Mouse (Mus musculus) spleen, postnatal 14 days (tissue): ENCODE data around the gene Galnt12.
"Not testable (repeated sequence)": the region's sequence is repeated elsewhere in the genome, so short reads cannot be mapped to it uniquely, and the experiment has no call there.

Experiments used
- DNase-seq, 2 experiments: peaks; one replicate each; pipeline ENCODE4 v3.0.0; 2021 to 2022; ENCODE audit warnings: low spot score in 2 of 2

Gene Galnt12

DNA sequence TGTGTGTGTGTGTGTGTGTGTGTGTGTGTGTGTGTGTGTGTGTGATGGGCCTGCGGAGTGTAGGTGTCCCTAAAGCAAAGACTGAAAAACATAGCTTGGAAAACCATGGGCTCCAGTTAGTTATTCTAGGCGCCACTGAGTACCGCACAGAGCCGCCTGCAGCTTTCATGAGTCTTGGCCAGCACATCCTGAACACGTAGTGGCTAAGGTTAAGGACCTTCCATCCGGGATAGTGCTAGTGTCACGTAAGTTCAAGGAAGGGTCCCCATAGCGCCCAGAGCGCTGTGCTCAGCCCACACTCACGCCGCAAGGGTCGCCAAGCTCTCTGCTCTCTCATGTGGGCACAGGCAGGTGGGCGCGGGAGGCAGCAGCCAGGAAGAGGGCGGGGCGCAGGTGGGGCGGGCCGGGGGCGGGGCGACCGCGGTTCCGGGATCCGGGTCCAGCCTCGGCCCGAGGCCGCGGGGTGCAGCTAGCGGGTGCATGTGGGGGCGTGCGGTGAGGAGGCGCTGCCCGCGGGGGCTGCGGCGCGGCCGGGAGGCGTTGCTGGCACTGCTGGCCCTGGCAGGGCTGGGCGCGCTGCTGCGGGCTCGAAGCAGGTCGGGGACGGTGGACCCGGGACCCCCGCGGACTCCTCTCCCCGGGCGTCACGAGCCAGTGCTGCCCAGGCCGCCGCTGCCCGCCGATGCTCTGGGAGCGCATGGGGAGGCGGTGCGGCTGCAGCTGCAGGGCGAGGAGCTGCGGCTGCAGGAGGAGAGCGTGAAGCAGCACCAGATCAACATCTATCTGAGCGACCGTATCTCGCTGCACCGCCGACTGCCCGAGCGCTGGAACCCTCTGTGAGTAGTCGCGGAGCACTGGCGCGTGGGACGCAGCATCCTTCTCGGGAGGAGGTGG lies at the start of gene Galnt12:
Gene Galnt12 (plus strand): TSS at position 417 of the 894 bp plus-strand sequence.
- peak in 1 of 2 experiments; percentile 13 for DNase-seq

DNA sequence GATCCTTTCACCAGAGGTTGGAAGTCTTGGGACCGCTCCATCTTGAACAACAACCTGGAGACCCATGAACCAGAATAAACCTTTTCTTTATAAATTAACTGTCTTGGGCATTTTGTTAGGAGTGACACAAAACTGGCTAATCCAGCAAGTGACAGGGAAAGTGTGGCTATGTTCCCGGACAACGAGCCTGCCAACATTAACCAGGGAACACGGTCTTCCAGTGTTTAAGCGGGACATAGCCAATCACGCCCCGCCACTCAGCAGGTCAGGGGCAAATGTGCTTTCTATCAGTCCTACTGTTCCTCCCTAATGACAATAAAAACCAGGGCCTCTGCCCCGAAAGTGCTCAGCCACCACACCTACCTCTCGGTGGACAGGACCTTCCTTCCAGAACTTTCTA lies 47.8 kb upstream of the Galnt12 start:
- DNase-seq = no peak

- DNase-seq = no peak
Observed at GRCm38 (mm10) chr4:47046974-47047373, 44.7 kb upstream of the Galnt12 start.

GRCm38 (mm10) chr4:47047765-47048164 lies 43.9 kb upstream of the Galnt12 start:
- DNase-seq = peak in 1 of 2 experiments; percentile 5

DNA sequence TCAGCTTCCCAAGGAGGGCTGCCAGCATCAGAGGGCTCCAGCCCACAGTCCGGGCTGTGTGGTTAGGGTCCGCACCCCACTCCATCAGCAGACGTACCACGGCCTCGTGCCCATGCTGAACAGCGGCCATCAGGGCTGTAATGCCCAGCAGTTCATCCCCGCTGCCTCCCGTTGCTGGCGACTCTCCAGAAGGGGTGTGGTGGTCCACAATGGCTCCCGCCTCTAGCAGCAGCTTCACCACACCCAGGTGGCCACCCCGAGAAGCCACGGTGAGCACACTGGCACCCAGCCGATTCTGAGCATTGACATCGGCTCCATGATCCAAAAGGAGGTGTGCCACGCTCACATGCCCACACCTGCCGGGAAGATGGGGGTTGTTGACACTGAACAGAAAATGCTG lies 42.5 kb upstream of the Galnt12 start:
- peak in 1 of 2 experiments; percentile 5 for DNase-seq

GRCm38 (mm10) chr4:47050167-47050566 lies 41.5 kb upstream of the Galnt12 start:
- peak; percentile 41 to 72 for DNase-seq

GRCm38 (mm10) chr4:47050642-47051381 lies 40.9 kb upstream of the Galnt12 start:
- DNase-seq = peak in 1 of 2 experiments; percentile 5

GRCm38 (mm10) chr4:47051905-47052304 lies 39.8 kb upstream of the Galnt12 start:
- peak in 1 of 2 experiments; percentile 3 for DNase-seq

- not testable (repeated sequence) for DNase-seq
Observed at GRCm38 (mm10) chr4:47055170-47055569, 36.5 kb upstream of the Galnt12 start.

DNA sequence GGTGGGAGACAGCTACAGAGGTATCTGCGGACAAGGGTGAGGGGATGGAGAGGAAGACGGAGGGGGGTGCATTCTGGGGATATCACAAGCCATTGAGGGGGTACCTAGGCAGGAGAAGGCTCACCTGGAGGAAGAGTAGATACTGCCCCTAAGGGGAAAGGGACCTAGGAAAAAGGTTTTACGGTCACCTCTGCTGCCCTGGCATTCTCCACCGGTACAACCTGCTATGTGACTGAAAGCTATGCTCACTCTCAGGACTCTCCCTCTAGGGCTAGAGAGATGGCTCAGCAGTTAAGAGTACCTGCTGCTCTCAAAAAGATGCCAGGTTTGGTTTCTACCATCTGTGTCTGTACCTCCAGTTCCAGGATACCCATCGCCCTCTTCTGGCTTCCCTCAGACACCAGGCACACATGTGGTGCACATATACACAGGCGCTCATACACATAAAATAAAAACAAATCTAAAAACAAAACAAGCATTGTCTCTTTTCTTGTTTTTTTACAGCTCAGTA lies 36.1 kb upstream of the Galnt12 start:
- DNase-seq = no peak

- DNase-seq = no peak
Observed at GRCm38 (mm10) chr4:47056791-47057509, 34.8 kb upstream of the Galnt12 start, which contains the start of gene Anks6. Gene Anks6, minus strand, starts transcription at chr4:47057427.

GRCm38 (mm10) chr4:47057510-47058325 lies 34.0 kb upstream of the Galnt12 start:
- DNase-seq = no peak

GRCm38 (mm10) chr4:47060900-47061299 lies 30.8 kb upstream of the Galnt12 start:
- DNase-seq = no peak

DNA sequence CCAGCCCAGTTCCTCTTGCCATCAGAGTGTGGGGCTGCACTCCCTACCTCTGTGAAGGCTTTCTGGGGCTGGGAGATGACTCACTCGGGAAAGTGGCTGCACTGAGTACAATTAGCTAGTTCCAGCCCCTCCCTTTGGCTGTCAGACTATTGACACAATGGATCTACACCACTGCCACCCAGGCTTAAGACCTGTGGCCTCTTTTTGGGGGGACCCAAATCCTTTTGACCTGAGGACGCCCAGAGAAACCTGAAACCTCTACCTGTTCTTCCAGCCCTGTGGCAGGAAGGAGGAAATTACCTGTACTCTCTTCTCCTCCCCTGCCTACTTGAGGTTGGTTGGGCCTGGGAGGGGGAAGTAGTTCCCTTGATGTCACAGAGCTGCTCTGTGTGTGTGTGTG lies 16.7 kb upstream of the Galnt12 start:
- DNase-seq = no peak

DNA sequence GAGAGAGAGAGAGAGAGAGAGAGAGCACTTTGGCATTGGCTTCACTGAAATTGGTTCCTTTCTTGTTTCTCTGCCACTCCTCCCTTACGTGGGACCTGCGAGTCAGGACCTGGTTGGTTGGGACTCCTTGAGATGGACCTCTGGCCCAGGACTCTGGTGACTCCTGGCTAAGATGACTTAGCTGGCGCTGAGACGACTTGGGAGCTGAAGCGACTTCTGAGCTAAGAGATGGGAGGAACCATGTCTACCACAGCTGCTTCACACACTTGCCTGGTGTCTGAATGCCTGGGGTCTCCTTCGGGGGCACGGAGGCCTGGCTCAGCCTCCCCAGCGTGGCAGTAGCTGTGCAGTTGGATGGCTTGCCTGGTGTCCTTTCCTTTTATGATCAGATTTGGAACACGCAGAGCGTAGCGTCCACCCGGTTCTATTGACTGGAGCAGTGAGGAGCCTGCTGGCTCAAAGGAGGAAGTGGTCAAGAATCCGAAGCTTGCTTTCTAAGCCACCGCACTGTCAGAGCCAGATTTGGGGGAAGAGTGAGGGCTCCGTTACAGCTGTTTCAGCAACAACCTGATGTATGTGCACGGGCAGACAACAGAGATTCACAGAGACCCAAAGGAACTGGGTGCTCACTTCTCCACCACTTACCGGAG lies 11.6 kb upstream of the Galnt12 start:
- no peak for DNase-seq

DNA sequence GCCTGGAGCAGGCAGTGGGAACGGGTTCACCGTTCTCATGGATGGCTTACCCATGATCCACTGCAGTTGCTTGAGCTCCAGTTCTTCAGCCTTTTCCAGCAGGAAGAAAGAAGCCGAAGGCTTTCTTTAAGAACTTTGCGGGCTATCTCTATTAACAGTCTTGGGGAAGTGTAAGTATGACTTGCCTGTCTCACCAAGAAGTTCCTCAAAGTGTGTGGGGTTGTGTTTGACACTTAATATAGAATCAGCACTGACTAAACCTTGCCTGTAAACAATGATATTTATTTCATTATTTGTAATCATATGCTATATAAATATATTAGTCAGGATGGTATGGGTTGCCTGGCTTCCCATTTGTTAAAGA lies 11.1 kb upstream of the Galnt12 start:
- DNase-seq = no peak

DNA sequence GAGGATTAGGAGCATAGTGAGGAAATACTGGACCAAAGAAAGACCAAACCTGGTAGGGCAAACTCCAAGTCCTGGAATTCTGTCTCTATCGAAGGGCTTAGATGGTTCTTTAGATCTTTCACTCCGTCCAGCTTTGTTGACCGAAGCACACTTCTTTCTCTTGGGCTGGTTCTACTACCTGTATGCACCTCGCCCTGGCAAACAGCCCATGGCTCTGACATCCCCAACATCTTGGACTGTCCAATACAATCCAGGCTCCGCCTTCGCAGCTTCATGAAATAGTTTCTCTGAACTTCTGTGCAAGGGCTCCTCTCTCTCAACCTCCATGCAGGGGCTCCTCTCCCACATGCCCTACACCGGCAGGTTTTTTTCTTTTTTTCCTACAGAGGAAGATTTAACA lies 7.9 kb upstream of the Galnt12 start:
- DNase-seq = no peak

GRCm38 (mm10) chr4:47088671-47089070 lies 3.0 kb upstream of the Galnt12 start:
- DNase-seq = no peak

- no peak for DNase-seq
Observed at GRCm38 (mm10) chr4:47092387-47093021, 795 bp downstream of the Galnt12 start.

DNA sequence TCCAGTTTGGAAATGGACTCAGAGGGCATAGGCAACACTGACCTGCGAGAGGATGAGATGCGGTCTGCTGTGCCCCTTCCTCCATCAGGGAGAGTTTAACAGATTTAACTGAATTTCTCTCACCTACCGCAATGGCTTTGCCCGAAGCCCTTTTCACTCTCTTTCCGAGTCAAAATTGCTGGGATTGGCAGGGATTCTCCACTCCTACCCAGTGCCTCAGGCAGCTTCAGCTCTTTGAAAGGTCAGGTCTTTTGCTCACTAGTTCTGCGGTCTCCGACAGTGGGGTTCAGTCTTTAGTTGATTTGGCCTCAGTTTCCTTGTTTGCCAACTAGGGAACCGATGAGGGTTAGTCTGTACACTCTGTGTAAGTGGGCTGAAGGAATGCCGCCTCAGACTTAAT lies 1.5 kb downstream of the Galnt12 start:
- DNase-seq = no peak
